Mouse (Mus musculus) kidney, postnatal 14 days (tissue): ENCODE measurements at regions not wholly inside any gene's neighbourhood (a gene's known extent, or its start where the extent isn't known, plus 50 kb on each side); places are given as distances from the start of the nearest gene placed in this dataset.

Source experiments
- DNase-seq: peaks from one replicate; pipeline ENCODE4 v3.0.0; 2022; ENCODE audit warnings: mixed read lengths

GRCm38 (mm10) chr2:114259539-114259938 is 58.3 kb upstream of the Zfp770 start:
- no peak for DNase-seq
